In the genomic region with DNA sequence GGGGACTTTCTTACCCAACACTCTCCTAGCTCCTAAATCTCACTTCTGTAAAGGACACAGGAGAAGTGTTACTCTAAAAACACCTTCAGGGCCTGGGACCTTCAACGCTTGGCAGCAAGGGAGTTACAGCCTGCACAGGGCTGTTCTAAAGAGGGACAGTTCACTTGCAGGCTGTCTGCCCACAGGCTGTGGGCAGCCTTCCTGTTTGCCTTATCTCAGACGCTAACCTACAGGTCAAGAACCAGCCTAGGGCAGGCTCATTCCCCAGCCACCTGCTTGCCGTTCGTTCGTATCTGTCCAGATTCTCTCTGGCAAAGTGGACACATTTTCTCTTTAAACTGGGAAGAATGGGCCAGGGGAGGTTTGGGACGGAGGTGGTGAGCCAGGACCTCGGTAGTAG, we compare ENCODE assay signal across 13 mouse cellular contexts. TPM values are rescaled to one million over a fixed set of nuclear protein-coding genes. Genes with fewer than 3 reads are reported as not detected.
DNase-seq lines count a peak whose midpoint lies in the region; ATAC-seq lines count a peak whose summit lies in the region.
"Had no signal": no experiment of that assay in that cellular context is flagged by ENCODE, and none has a peak within 500 bp of the region (broad histone marks: within the 10 kb centered on the region; RNA-seq: fewer than 3 reads in every experiment).

No protein-coding gene starts in this region.

- H3K36me3 ChIP-seq in forebrain, embryonic 16.5 days (ENCODE audit: control insufficient read depth, insufficient read depth): no peaks in the 10 kb centered on the region
- H3K36me3 ChIP-seq in limb, embryonic 10.5 days: no peaks in the 10 kb centered on the region
- H3K36me3 ChIP-seq: stomach, embryonic 15.5 days had no signal

- no peaks in the 10 kb centered on the region for H3K27me3 ChIP-seq in forebrain, embryonic 16.5 days (replicated peaks; ENCODE audit: control insufficient read depth, insufficient read depth, low read length)
- H3K27me3 ChIP-seq in limb, embryonic 10.5 days (ENCODE audit: low read depth, poor library complexity, severe bottlenecking): peaks cover 48% of the 10 kb centered on the region
- H3K27me3 ChIP-seq: stomach, embryonic 15.5 days had no signal

- H3K27ac ChIP-seq in forebrain, embryonic 16.5 days (ENCODE audit: low read length): peak overlapping the region; percentile 82
- H3K27ac ChIP-seq in limb, embryonic 10.5 days: no peak overlapping the region; the same call in 1 of the 2 replicates
- H3K27ac ChIP-seq: stomach, embryonic 15.5 days had no signal

- DNase-seq in heart, adult 11 months: peak; percentile 91
- no peak for DNase-seq in heart, postnatal 25 days (ENCODE audit: low spot score)
- no peak for DNase-seq in limb, embryonic 10.5 days (ENCODE audit: low spot score)
- no peak for DNase-seq in layer of hippocampus, adult 18-20 months (ENCODE audit: low spot score in 2 of 2)
- no peak for DNase-seq in thymus, postnatal 4 days
- DNase-seq: cerebellum, adult 9-11 months; kidney, adult 18-20 months; lung, embryonic 14.5 days; right cerebral cortex, postnatal 14 days had no signal

- H3K4me3 ChIP-seq in forebrain, embryonic 16.5 days (replicated peaks; ENCODE audit: low read length): no peak overlapping the region
- peak overlapping the region; percentile 11; the same call in 1 of the 2 replicates for H3K4me3 ChIP-seq in limb, embryonic 10.5 days
- H3K4me3 ChIP-seq: stomach, embryonic 15.5 days had no signal

- no peaks in the 10 kb centered on the region for H3K9me3 ChIP-seq in forebrain, embryonic 16.5 days (ENCODE audit: control insufficient read depth, low read length)
- H3K9me3 ChIP-seq in limb, embryonic 10.5 days (replicated peaks): no peaks in the 10 kb centered on the region
- H3K9me3 ChIP-seq: stomach, embryonic 15.5 days had no signal

- peaks cover 40% of the 10 kb centered on the region for H3K4me1 ChIP-seq in forebrain, embryonic 16.5 days (replicated peaks; ENCODE audit: control insufficient read depth, insufficient read depth, low read length)
- H3K4me1 ChIP-seq in limb, embryonic 10.5 days: peaks cover 31% of the 10 kb centered on the region

- intact Hi-C loops in heart, postnatal 25 days (cut with DNase I): no loop called here

- 2% methylated on average over 7 of the region's 7 CpGs for WGBS in forebrain, embryonic 16.5 days
- WGBS in limb, embryonic 10.5 days: 7% methylated on average over 7 of the region's 7 CpGs

- peak overlapping the region; percentile 23 for H3K4me2 ChIP-seq in forebrain, embryonic 16.5 days (ENCODE audit: low read length)
- H3K4me2 ChIP-seq: lung, embryonic 14.5 days; stomach, embryonic 15.5 days had no signal

- ATAC-seq in common myeloid progenitor, adult 5-6 weeks (replicated peaks; ENCODE audit: low read depth, poor library complexity, severe bottlenecking): peak; percentile 66
- ATAC-seq in forebrain, embryonic 16.5 days: no peak
- no peak for ATAC-seq in megakaryocyte progenitor cell, adult 5-6 weeks (replicated peaks; ENCODE audit: poor library complexity)

- H3K9ac ChIP-seq in forebrain, embryonic 16.5 days (replicated peaks; ENCODE audit: low read depth, low read length): no peak overlapping the region; the same call in 1 of the 2 replicates
- H3K9ac ChIP-seq: lung, embryonic 14.5 days; stomach, embryonic 15.5 days had no signal

RNA-seq across cellular contexts. Expression of gene Cdon, which starts 20.5 kb away (rescaled TPM):
- total RNA-seq in heart, postnatal 25 days (2021): 10 to 100 TPM; 14.0 to 16.1 TPM
- 0.39 and 1.4 TPM in 2 replicates for total RNA-seq in common myeloid progenitor, adult 5-6 weeks (2017)
- 11.9 and 12.3 TPM in 2 replicates for polyA plus RNA-seq in forebrain, embryonic 16.5 days (2015; fragmentation: Nextera tagmentation; extraction: Ambion mirVana)
- 10.5 and 16.1 TPM in 2 replicates for polyA plus RNA-seq in limb, embryonic 10.5 days (2016; fragmentation: Nextera tagmentation; extraction: Ambion mirVana)
- 0.67 and 1.3 TPM in 2 replicates for total RNA-seq in megakaryocyte progenitor cell, adult 5-6 weeks (2015)
- 0.37 and 1.0 TPM in 2 replicates for total RNA-seq in megakaryocyte progenitor cell, adult 5-6 weeks (2017)
- 10 to 100 TPM; 11.2 to 11.9 TPM for total RNA-seq in layer of hippocampus, adult 18-20 months (2021)
